Mouse (Mus musculus) CH12.LX (cell line): ENCODE results near the gene Mul1.

Experiments used
- CHD2 ChIP-seq: IDR thresholded peaks from 2 replicates; pipeline ENCODE4 v1.6.1; 2011; ENCODE audit warnings: low read length, improper control_type of control experiment
- CTCF ChIP-seq, 2 experiments: IDR thresholded peaks in 1 of 2; conservative IDR thresholded peaks in 1 of 2; 2 replicates each; pipeline ENCODE4 v1.5.1; 2011 to 2012; ENCODE audit warnings: low read depth in 2 of 2, low read length in 2 of 2, improper control_type of control experiment in 1 of 2, inconsistent platforms in 1 of 2, mild to moderate bottlenecking in 1 of 2, moderate library complexity in 1 of 2
- ETS1 ChIP-seq: conservative IDR thresholded peaks from 2 replicates; pipeline ENCODE4 v1.6.1; 2012; ENCODE audit warnings: low read depth, mild to moderate bottlenecking, inconsistent platforms, low read length, improper control_type of control experiment, moderate library complexity
- HCFC1 ChIP-seq: IDR thresholded peaks from 2 replicates; pipeline ENCODE4 v1.6.1; 2012; ENCODE audit warnings: low read depth, mild to moderate bottlenecking, inconsistent platforms, low read length, improper control_type of control experiment
- MXI1 ChIP-seq: IDR thresholded peaks from 2 replicates; pipeline ENCODE4 v1.6.1; 2011; ENCODE audit warnings: mild to moderate bottlenecking, low read depth, low read length, improper control_type of control experiment
- RAD21 ChIP-seq: IDR thresholded peaks from 2 replicates; pipeline ENCODE4 v1.6.1; 2011; ENCODE audit warnings: low read depth, mild to moderate bottlenecking, low read length, improper control_type of control experiment, moderate library complexity
- RCOR1 ChIP-seq: conservative IDR thresholded peaks from 2 replicates; pipeline ENCODE4 v1.6.1; 2012; ENCODE audit warnings: low read depth, mild to moderate bottlenecking, inconsistent platforms, low read length, improper control_type of control experiment
- USF1 ChIP-seq: IDR thresholded peaks from 2 replicates; pipeline ENCODE4 v1.6.1; 2014; ENCODE audit warnings: low read depth, mild to moderate bottlenecking, inconsistent platforms, low read length, improper control_type of control experiment
- USF2 ChIP-seq: conservative IDR thresholded peaks from 2 replicates; pipeline ENCODE4 v1.6.1; 2011; ENCODE audit warnings: low read depth, low read length, improper control_type of control experiment

- TF ChIP-seq RAD21 (no peak), USF2 (no peak), USF1 (no peak), CTCF (conservative IDR thresholded peaks at IDR 0.05 in 1 of 2, IDR thresholded peaks at IDR 0.05 in 1 of 2; ENCODE audit: low read depth in 2 of 2, low read length in 2 of 2) (no peak), HCFC1 (no peak), RCOR1 (no peak), MXI1 (no peak), ETS1 (no peak), CHD2 (no peak)
Observed at GRCm38 (mm10) chr4:138479595-138479994, 45.1 kb downstream of the Mul1 start.
